Mouse (Mus musculus) retina, postnatal 7 days (tissue): Measurements from ENCODE around the gene Slc41a3.
A peak's percentile ranks its signal among the peaks of the same experiment; 100 is the strongest.

ENCODE experiments used
- DNase-seq: peaks from one replicate; pipeline ENCODE4 v3.0.0-alpha.2; 2012; ENCODE audit warnings: low read depth, low spot score

Gene Slc41a3

DNA sequence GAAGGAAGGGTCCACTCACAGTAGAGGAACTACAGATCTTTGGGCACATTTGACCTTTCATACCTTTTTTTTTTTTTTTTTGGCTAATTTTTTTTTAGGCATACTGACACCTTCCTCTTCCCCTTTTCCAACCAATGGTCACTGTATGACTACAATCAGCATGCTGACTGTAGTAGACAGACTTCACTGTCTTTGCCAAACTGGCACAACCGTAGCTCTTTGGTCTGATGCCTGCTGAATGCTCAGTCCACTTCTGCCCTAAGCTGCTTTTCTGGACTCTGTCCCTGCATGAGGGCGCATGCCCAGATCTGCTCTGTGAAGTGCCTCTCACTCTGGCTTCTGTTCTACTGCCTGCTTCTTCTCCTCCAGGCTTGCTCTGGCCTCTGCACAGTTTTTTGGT lies 6.9 kb upstream of the Slc41a3 start:
- no peak for DNase-seq

DNA sequence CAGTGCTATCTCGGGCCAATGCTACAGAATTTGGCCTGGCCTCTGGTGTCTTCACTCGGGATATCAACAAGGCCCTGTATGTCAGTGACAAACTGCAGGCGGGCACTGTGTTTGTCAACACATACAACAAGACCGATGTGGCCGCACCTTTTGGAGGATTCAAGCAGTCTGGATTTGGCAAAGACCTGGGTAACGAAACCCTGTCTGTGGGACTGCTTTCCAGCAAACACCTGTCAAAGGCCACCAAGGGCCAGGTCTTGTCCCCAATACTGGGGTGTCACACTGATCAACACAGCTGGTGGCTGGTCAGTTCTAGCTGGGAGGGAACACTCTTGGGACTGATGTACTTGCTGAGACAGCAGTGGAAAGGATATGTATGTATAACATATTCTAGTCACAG lies 6.3 kb upstream of the Slc41a3 start:
- no peak for DNase-seq

DNA sequence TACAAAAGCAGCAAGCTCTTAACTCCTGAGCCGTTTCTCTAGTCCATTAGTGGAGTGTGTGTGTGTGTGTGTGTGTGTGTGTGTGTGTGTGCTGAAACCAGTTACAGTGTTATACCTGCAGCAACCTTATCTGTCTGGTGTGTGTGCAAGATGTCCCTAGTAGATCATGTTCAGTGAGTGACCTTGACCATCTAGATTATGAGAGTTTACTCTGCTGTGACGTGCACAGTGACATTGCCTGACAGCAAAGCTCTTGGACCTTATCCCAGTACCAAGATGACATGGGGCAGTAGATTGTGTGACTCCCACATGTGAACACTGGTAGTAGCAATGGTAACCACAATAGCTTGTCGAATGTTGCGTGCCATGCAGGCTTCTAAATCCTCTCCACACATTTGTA lies 4.2 kb upstream of the Slc41a3 start:
- no peak for DNase-seq

DNA sequence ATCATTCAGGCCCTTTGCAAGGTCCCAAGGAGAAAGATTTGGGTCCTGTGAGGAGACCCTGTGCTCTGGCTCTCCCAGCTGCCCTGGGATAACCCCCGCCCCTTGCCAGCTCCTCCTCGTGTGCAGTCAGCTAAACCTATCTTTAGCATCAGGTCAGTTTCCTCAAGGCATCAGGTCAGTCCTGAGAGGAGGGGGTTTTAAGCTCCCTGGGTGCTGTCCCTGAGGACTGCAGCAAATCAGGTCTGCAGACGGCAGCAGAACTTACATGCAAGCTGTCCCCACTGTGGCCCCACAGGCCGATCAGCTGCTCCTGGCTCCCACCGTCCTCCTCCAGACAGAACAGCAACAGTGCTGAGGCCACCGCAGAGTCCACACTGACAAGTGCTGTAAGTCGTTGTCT lies 2.8 kb upstream of the Slc41a3 start:
- no peak for DNase-seq

DNA sequence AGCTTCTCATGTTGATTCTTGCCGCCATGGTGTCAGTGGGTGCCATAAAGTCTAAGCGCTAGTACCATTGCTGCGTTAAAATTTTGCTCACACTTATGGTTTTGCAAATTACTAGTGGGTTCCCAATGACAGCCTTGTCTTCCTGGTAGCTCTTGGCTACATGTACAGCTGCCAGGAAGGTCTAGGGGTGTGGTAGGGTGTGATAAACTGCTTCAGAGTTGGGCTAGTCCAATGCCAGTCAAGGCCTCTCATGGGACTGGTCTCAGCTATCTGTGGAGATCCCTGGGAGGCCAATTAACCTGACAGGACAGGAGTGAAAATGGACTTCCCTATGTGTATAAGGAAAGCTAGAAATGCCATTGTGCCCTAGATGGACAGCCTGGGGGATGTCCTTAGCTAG lies 2.2 kb upstream of the Slc41a3 start:
- DNase-seq, result no peak

DNA sequence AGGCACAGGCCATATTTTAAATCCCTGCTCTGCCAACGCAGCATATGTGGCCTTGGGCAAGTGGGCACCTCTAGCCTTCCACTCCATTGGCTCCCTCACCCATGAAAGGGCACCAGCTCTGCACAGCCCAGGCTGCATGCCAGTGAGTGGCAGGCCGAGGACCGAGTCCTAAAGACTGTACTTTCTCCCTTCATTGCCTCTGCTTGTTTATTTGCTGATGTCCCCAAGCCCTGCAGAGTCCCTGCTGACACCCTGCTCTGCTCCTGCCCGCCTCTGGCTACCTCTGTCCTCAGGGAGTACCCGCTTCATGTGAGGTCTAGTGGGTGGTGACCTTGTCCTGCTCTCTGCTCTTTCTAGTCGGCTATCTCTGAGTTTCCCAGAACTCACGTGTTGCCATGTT lies 1.4 kb upstream of the Slc41a3 start:
- no peak for DNase-seq

DNA sequence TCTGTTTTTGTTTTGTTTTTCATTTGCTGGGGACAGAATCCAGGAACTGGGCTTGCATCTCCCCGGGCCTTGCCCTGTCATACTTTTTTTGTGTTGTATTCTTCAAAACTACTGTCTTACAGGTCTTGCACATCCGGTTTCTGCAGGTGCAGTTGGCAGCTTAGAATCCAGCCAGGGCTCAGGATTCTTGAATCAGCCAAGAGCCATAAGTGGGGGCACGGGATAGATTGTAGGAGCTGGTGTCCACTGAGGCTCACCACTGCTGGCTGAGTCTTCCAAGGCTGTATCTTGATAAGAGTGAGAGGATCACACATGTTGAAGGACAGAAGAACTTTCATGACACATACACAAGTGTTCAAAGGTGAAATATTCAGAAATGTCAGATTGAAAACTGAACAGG lies 395 bp upstream of the Slc41a3 start:
- no peak for DNase-seq

DNA sequence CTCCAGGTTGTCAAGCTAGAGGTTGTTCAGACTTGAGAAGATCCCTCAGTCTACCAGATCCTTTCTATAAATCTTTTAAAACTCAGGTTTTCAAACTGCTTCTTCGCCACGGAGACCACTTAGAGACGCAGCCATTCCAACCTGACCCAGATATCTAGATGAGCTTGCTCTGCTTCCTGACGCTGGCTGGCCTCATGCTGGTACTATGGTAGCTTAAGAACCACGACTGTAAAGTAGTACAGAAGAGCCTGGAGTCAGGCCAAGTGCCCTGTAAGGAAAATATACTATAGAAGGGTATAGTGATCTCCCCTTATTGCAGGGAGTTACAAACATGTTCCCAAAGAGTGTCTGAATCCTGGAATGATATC lies 757 bp downstream of the Slc41a3 start:
- DNase-seq, result no peak

DNA sequence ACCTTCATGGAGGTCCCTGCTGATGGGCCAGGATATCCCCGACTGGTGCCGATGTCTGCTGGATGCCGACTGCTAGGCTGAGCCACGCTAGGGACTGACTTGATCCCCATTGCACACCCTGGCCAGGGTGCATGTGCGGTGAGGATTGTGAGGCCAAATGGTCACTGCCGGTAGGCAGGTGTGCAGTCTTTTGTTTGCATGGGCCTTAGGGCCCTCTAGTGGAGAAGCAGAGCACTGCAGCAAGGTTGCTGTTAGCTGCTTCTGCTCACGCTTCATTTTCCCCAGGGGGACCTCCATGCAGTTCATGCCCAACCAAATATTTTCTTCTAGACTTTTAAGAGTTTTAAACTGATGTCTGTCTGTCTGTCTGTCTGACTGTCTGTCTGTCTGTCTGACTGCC lies 2.0 kb downstream of the Slc41a3 start:
- DNase-seq, result peak; percentile 54

DNA sequence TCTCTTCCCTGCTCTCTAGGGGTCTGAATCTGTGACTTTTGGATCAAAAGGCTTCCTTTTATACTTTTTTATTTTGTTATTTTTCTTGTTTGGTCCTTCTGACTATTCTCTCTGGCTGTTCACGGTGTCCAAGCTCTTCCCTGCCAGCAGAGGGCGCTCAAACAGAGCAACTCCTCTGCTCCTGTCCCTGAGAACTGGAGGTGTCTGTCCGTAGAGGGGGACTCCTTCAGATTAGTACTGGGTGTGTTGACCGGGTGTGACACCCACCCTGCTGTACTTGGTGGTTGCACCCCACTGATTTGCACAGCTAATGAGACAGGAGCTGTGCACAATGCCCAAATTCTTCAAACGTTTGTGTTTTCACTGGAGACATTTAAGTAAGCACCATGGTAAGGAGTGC lies 2.7 kb downstream of the Slc41a3 start:
- DNase-seq, result peak; percentile 74

DNA sequence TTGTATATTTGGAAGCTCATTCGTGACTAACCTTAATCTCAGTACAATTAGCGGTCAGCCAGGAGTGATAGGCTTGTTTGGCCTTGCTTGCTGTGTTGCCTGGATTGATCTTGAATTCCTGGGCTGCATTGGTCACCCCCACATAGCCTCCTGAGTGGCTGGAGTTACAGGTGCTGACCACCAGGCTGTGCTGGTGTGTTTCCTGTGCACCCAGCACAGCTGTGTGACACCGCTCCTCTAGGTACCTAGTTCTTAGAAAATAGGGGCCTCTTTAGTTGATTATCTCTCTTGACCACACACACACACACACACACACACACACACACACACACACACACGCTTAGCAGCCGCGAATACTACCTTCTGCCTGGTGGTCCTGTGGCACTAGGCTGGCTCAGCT lies 3.7 kb downstream of the Slc41a3 start:
- no peak for DNase-seq

DNA sequence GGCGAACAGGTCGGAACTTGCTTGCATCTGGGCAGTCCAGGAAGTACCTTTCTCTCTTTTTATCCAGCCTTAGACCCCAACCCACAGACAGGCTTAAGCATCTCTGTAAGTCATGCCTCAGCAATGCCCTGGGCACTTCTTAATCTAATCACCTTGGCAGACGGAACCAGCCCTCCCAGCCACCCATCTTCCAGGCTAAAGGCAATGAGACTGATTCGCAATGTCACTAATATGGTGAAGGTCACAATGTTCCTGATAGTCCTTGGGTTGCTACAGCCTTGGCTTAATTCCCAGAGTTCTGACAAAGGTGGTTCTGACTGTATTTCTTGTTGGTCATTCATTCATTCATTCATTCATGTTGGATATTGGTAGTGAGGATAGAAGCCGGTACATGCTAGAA lies 5.7 kb downstream of the Slc41a3 start:
- DNase-seq, result no peak

DNA sequence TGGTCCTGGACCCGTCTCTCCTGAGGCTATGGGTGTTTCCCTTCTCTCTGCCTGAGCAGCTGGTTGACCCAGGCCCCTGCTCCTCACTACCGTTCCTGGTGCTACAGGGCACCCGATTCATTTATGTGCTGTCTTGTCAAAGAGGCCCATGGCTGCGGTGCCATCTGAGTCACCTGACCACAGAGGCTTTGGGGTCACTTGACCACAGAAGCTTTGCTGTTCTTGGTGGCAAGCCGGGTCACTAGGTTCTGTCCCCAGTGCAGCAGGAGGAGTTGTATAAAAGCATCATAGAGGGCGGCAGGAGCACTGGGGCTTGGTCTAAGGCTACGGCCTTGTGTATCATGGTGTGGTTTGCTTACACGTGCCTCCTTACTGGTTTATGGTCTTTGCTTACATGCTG lies 8.8 kb downstream of the Slc41a3 start:
- DNase-seq, result no peak

DNA sequence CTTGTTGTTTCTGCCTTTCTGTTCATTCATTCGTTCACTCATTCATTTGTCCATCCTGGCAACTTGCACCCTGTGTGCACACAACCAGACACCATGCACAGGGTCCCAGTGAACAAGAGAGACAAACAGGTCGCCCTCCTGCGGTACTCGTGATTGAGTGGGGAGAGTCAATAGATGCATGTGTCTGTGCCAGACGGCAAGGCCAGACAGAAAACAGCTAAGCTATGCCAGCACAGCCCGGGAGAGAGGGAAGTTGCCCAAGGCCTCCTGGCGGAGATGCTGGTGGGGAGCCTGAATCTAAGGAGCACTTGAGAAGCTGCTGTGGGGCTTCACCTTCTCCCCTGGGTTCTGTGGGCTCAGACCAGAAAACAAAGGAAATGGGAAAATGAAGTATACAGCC lies 10.8 kb downstream of the Slc41a3 start:
- no peak for DNase-seq

DNA sequence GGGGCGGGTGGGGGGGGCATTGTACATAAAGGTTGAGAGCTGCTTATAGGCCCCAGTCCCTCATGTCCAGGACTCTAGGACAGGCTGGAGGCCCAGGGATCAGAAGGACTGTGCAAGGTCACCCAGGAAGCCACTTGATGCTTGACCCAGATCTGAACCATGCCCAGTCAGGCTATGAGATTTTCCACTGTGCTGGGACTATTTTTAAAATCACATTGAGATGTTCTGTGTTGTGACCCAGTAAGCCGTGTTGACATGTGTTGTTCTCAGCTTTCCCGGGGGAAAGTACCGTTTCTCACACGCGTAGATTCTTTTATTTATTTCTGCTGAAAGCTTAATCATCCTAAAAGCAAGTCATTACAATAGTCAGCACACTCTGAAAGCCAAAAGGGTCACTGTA lies 11.5 kb downstream of the Slc41a3 start:
- no peak for DNase-seq

DNA sequence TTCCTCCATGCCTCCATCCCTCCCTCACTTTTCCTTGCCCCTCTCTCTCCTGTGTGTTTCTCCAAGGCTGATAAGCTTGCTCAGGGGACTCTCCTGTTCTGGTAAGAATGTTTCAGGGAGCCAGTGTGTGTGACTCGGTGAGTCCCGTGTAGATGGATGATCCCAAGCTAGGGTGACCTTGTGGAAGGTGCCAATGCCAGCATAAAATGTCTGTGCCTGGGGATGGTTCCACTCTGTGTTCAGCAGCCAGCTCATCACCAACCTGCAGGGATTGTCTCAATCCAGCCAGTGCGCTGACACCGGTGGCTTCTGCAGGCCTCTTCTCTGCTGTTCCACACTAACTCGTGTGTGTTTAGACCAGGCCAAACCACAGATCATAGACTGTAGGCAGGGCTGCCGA lies 12.0 kb downstream of the Slc41a3 start:
- no peak for DNase-seq

DNA sequence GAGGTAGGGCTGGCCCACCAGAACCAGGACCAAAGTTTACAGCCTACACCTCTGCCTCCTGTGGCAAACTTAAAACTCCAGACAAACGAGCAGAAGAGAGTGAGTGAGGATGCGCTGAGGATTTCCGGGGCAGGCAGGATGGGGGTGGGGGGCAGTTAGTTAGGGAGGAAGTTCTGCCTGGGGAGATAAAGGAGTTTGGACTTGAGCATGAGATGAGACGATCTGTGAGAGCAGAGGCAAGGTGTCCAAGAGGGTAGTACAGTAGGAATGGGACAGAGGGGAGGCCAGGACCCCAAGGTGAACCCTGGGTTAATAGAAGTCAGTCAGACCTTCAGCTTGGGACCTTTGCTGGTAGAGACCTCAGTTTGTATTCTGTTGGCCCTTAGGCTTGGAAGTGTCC lies 13.7 kb downstream of the Slc41a3 start:
- DNase-seq, result no peak

DNA sequence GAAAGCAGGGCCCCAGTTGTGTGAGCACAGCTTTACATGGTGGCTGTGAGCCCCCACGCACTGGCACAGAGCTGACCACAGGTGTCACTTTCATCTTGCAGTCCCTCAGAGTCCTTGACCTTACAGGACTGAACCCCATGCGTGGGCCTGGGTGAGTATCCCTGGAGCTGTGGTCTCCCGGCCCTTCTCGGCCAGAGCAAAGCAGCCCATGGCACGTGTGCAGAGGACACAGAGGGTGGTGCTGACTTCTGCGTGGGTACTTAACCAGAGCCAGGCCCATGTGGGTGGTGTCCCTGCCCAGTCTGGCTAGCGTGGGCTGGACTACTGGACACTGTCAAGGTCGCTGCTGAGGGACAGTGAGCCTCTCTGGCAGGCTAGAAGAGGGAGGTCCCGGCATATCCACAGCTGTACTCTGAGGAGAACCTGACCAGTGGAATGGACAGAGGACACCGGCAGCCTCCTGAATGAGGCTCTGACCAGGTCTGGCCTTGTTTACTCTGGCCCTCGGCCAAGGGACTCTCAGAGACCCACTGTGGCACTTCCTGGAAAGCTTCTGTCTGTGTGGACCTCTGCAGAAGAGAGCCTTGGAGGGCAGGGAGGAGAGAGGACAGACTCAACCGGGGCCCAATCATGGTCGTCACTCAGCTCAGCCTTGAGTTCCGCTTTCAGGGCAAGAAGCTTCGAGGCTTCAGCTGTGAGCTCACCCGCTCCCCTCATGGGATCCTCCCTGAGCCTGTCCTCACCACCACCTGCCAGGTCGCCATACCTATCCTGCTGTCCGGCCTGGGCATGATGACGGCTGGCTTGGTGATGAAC lies 14.5 kb downstream of the Slc41a3 start:
- no peak for DNase-seq

DNA sequence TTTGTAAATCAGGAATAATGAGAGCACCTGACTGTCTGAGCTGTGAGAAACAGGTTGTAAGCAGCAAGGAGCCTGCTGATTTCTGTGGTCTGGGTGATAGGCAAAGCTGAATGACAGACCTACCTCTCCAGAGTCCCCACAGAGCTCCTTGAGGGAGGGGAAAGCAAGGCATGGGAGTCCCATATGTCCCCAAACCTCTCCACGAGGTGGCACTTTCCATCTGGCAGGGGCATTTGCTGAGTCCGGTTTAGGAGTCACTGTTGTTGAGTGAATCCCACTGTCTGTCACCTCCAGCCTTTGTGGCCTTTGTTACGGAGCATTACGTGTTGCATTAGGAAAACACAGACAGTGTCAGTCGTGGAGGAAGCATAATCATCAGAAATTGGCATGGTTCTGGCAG lies 15.4 kb downstream of the Slc41a3 start:
- DNase-seq, result no peak

DNA sequence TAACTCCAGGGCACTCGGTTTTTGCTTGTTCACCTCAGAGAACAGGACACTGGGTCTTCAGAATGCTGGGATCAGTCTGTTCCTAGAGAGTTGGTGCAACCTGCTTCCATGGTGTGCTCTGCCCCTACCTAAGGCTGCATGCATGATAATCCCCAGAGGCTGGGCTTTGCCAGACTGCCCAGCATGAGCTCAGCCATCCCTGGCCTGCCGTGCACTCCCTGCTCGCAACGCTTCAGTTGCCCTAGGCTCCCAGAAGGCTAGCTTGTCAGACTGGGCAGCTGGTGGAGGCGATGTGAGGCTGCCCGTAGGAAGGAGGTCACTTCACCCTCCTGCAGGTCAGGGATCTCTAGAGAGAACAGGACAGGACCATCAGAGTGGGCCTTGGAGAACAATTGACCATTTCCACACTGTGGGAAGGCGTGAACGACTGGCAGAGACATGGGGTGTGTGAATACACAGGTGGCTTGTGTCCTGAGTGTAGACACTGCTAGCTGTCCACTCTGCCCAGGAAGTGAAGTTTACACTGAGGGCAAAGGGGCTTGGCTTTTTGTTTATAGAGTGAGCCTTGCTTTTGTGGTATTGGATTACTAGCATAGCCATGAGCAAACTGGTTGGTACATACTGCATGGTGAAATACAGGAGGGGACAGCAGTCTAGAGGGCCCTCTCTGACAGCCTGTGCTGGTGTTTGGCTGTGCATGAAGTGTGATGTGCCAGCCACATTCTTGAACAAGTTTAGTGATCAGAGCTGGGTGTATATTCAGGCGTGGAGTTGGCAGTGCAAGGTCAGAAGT lies 16.5 kb downstream of the Slc41a3 start:
- no peak for DNase-seq

DNA sequence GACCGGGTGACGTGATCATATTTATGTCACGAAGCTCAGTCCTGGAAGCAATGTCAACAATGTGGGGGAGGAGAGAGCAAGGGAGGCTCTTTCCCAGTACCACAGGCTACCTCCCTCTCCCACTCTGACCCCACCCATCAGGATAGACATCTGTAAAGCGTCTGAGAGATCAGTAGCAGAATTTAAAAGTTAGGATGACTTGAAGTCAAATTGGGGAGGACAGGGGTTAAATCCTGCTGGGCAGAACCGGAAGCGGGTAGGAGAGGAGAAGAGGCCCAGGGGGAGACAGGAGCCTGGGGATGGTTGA lies 17.0 kb downstream of the Slc41a3 start:
- no peak for DNase-seq

DNA sequence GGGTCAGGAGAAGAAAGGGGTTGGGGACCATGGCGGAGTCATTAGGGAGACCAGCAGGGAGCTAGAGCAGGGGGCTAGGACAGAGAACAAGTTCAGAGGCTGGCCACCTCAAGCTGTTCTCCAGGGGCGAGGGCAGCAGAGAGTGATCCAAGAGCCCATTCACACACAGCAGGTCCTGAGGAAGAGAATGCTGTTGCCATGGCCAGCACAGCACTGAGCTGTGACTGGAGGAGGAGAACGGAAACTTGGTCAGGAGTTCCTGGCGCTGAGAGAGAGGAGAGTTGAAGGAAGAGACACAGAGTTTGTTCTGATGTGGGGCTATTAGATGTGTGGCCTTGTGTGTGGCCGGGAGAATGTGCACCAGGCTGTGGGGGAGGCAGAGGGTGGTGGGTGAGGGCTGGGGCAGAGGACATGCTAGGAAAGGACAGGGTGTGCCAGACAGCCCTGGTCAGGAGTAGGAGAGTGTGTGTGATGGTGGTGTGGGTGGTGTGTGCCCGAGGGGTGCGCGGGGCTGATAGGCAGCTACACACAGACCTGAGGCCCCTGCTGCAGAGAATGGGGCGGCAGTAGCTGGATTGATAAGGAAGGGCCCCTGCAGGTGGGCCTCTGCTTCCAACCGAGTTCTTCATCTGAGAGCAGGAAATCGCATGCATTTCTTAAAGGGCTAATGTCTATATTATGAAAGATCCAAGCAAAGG lies 18.4 kb downstream of the Slc41a3 start:
- no peak for DNase-seq

DNA sequence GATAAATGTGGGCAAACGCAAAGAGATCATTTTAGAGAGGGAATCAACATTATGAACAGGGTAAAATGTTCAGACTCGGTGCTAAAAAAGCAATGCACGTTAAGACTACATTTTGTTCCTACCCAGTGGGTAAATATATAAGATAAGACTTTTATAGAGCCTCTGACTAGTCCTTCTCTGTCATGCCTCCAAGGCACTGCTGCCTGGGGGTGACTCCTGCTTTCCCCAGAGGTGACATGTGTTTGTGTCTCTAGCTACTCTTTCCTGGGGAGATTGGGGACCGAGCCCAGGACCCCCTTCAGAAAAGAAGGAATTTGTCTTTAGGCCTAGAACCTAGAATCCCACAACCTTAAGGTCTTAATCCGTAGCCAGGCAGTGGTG lies 18.9 kb downstream of the Slc41a3 start:
- no peak for DNase-seq
